Mouse (Mus musculus) limb, embryonic 10.5 days (tissue): ENCODE data around the gene Armh2. TPM values are rescaled to one million over a fixed set of nuclear protein-coding genes. Genes with fewer than 3 reads are reported as not detected.

Experiments
- DNase-seq: peaks from one replicate; pipeline ENCODE4 v3.0.0-alpha.2; 2017; ENCODE audit warnings: low spot score
- H3K27ac ChIP-seq: fragments of 300-500 bp; sonication (generic); 2 replicates; pipeline ENCODE4 v1.5.1; 2016; ENCODE audit warnings: mild to moderate bottlenecking
- H3K27me3 ChIP-seq: fragments of 300-500 bp; sonication (generic); 2 replicates; pipeline ENCODE4 v1.6.1; 2016; ENCODE audit warnings: low read depth, mild to moderate bottlenecking; ENCODE audit not compliant: poor library complexity, severe bottlenecking
- H3K36me3 ChIP-seq: fragments of 300-500 bp; sonication (generic); 2 replicates; pipeline ENCODE4 v1.6.1; 2016; ENCODE audit warnings: mild to moderate bottlenecking, moderate library complexity
- H3K4me1 ChIP-seq: fragments of 300-500 bp; sonication (generic); 2 replicates; pipeline ENCODE4 v1.6.1; 2016
- H3K4me3 ChIP-seq: fragments of 300-500 bp; sonication (generic); 2 replicates; pipeline ENCODE4 v1.5.1; 2016; ENCODE audit warnings: mild to moderate bottlenecking, moderate library complexity
- H3K9me3 ChIP-seq: fragments of 300-500 bp; sonication (generic); replicated peaks from 2 replicates; pipeline ENCODE4 v1.6.1; 2016; ENCODE audit warnings: mild to moderate bottlenecking
- WGBS: fragments of 180-500 bp; shearing (Covaris S2); methylation state at CpG from one replicate; pipeline ENCODE4 v1.1.7; 2016; 5-methylcytosine and 5-hydroxymethylcytosine counted together
- polyA plus RNA-seq: library from polyadenylated mRNA; unstranded; fragments of >200 nt; fragmentation: Nextera tagmentation; extraction: Ambion mirVana; gene quantifications from 2 replicates; pipeline ENCODE4 v1.2.1, GENCODE M21; 2016

Armh2 gene
- polyA plus RNA-seq, 1 experiment from 2014 or later = not detected

GRCm38 (mm10) chr13:24723699-24724394 is 17.2 kb upstream of the Armh2 start:
- H3K9me3 ChIP-seq = no peaks in the 10 kb centered on the region
- WGBS = 70% methylated on average over 8 of the region's 8 CpGs
- no peak for DNase-seq
- no peak overlapping the region for H3K4me3 ChIP-seq
- H3K27ac ChIP-seq = no peak overlapping the region
- peaks cover 8% of the 10 kb centered on the region; the same call in 1 of the 2 replicates for H3K4me1 ChIP-seq
- H3K36me3 ChIP-seq = no peaks in the 10 kb centered on the region
- no peaks in the 10 kb centered on the region for H3K27me3 ChIP-seq

- no peaks in the 10 kb centered on the region for H3K27me3 ChIP-seq
- DNase-seq = no peak
- H3K4me3 ChIP-seq = no peak overlapping the region
- H3K36me3 ChIP-seq = no peaks in the 10 kb centered on the region
- H3K4me1 ChIP-seq = peaks cover 8% of the 10 kb centered on the region; the same call in 1 of the 2 replicates
- no peaks in the 10 kb centered on the region for H3K9me3 ChIP-seq
- no peak overlapping the region for H3K27ac ChIP-seq
- 75% methylated on average over 4 of the region's 4 CpGs for WGBS
Measured at GRCm38 (mm10) chr13:24724395-24724759, 16.7 kb upstream of the Armh2 start.

GRCm38 (mm10) chr13:24729128-24729527 is 11.9 kb upstream of the Armh2 start:
- no peaks in the 10 kb centered on the region for H3K36me3 ChIP-seq
- DNase-seq = no peak
- no peaks in the 10 kb centered on the region for H3K27me3 ChIP-seq
- no peaks in the 10 kb centered on the region for H3K9me3 ChIP-seq
- H3K27ac ChIP-seq = no peak overlapping the region
- H3K4me3 ChIP-seq = no peak overlapping the region
- 94% methylated on average over 5 of the region's 5 CpGs for WGBS
- H3K4me1 ChIP-seq = peaks cover 5% of the 10 kb centered on the region; the same call in 1 of the 2 replicates

GRCm38 (mm10) chr13:24734502-24734901 is 6.5 kb upstream of the Armh2 start:
- Histone ChIP-seq H3K36me3 (no peaks in the 10 kb centered on the region), H3K4me1 (no peaks in the 10 kb centered on the region), H3K4me3 (no peak overlapping the region), H3K9me3 (no peaks in the 10 kb centered on the region), H3K27me3 (no peaks in the 10 kb centered on the region), H3K27ac (no peak overlapping the region)
- 90% methylated on average over 5 of the region's 5 CpGs for WGBS
- DNase-seq = no peak

- WGBS = 81% methylated on average over 6 of the region's 6 CpGs
- Histone ChIP-seq H3K4me3 (no peak overlapping the region), H3K27ac (no peak overlapping the region), H3K9me3 (no peaks in the 10 kb centered on the region), H3K4me1 (no peaks in the 10 kb centered on the region), H3K36me3 (peaks cover 9% of the 10 kb centered on the region), H3K27me3 (no peaks in the 10 kb centered on the region)
- DNase-seq = no peak
Measured at GRCm38 (mm10) chr13:24735608-24736131, 5.4 kb upstream of the Armh2 start.

GRCm38 (mm10) chr13:24747823-24748222 is 6.8 kb downstream of the Armh2 start:
- WGBS = 90% methylated on average over 3 of the region's 3 CpGs
- Histone ChIP-seq H3K36me3 (peaks cover 48% of the 10 kb centered on the region), H3K4me3 (no peak overlapping the region), H3K27ac (no peak overlapping the region), H3K9me3 (no peaks in the 10 kb centered on the region), H3K4me1 (no peaks in the 10 kb centered on the region), H3K27me3 (no peaks in the 10 kb centered on the region)
- DNase-seq = no peak

- WGBS = 96% methylated on average over 8 of the region's 8 CpGs
- no peaks in the 10 kb centered on the region for H3K9me3 ChIP-seq
- no peak for DNase-seq
- H3K36me3 ChIP-seq = peaks cover 76% of the 10 kb centered on the region
- H3K27ac ChIP-seq = no peak overlapping the region
- H3K4me3 ChIP-seq = no peak overlapping the region
- H3K27me3 ChIP-seq = no peaks in the 10 kb centered on the region
- H3K4me1 ChIP-seq = no peaks in the 10 kb centered on the region
Measured at GRCm38 (mm10) chr13:24750807-24751206, 9.8 kb downstream of the Armh2 start.

- H3K36me3 ChIP-seq = peaks cover 80% of the 10 kb centered on the region
- DNase-seq = no peak
- H3K4me1 ChIP-seq = no peaks in the 10 kb centered on the region
- H3K9me3 ChIP-seq = no peaks in the 10 kb centered on the region
- WGBS = 94% methylated on average over 8 of the region's 8 CpGs
- no peak overlapping the region for H3K4me3 ChIP-seq
- H3K27ac ChIP-seq = no peak overlapping the region
- H3K27me3 ChIP-seq = no peaks in the 10 kb centered on the region
Measured at GRCm38 (mm10) chr13:24751396-24751795, 10.4 kb downstream of the Armh2 start.

GRCm38 (mm10) chr13:24756756-24757155 is 15.7 kb downstream of the Armh2 start:
- H3K4me3 ChIP-seq = no peak overlapping the region
- WGBS = 93% methylated on average over 3 of the region's 3 CpGs
- no peak overlapping the region for H3K27ac ChIP-seq
- peaks cover 9% of the 10 kb centered on the region for H3K4me1 ChIP-seq
- no peaks in the 10 kb centered on the region for H3K9me3 ChIP-seq
- no peak for DNase-seq
- H3K27me3 ChIP-seq = no peaks in the 10 kb centered on the region
- peaks cover 82% of the 10 kb centered on the region for H3K36me3 ChIP-seq

GRCm38 (mm10) chr13:24757820-24758564 is 17.0 kb downstream of the Armh2 start:
- no peak overlapping the region for H3K4me3 ChIP-seq
- WGBS = 93% methylated on average over 12 of the region's 12 CpGs
- H3K9me3 ChIP-seq = no peaks in the 10 kb centered on the region
- H3K4me1 ChIP-seq = peaks cover 14% of the 10 kb centered on the region
- no peaks in the 10 kb centered on the region for H3K27me3 ChIP-seq
- no peak for DNase-seq
- no peak overlapping the region for H3K27ac ChIP-seq
- peaks cover 70% of the 10 kb centered on the region for H3K36me3 ChIP-seq

- DNase-seq = no peak
- H3K27me3 ChIP-seq = no peaks in the 10 kb centered on the region
- H3K36me3 ChIP-seq = peaks cover 56% of the 10 kb centered on the region
- H3K9me3 ChIP-seq = no peaks in the 10 kb centered on the region
- WGBS = 93% methylated on average over 10 of the region's 10 CpGs
- H3K4me3 ChIP-seq = no peak overlapping the region
- peaks cover 14% of the 10 kb centered on the region for H3K4me1 ChIP-seq
- H3K27ac ChIP-seq = no peak overlapping the region
Measured at GRCm38 (mm10) chr13:24759451-24759850, 18.4 kb downstream of the Armh2 start.

GRCm38 (mm10) chr13:24760351-24760870 is 19.4 kb downstream of the Armh2 start:
- Histone ChIP-seq H3K4me1 (peaks cover 14% of the 10 kb centered on the region), H3K9me3 (no peaks in the 10 kb centered on the region), H3K36me3 (peaks cover 46% of the 10 kb centered on the region), H3K4me3 (peak overlapping the region; percentile 75), H3K27ac (peak overlapping the region; percentile 97; the same call in 1 of the 2 replicates), H3K27me3 (no peaks in the 10 kb centered on the region)
- no peak for DNase-seq
- 86% methylated on average over 5 of the region's 5 CpGs for WGBS

- WGBS = 8% methylated on average over 10 of the region's 10 CpGs
- H3K9me3 ChIP-seq = no peaks in the 10 kb centered on the region
- peaks cover 40% of the 10 kb centered on the region for H3K36me3 ChIP-seq
- no peak for DNase-seq
- H3K4me3 ChIP-seq = peak overlapping the region; percentile 75
- H3K27ac ChIP-seq = peak overlapping the region; percentile 97
- no peaks in the 10 kb centered on the region for H3K27me3 ChIP-seq
- H3K4me1 ChIP-seq = peaks cover 14% of the 10 kb centered on the region
Measured at GRCm38 (mm10) chr13:24761083-24761402, 20.0 kb downstream of the Armh2 start.
